Mouse (Mus musculus): Measurements from ENCODE around the gene Htra2. TPM values are rescaled to one million over a fixed set of nuclear protein-coding genes. Genes with fewer than 3 reads are reported as not detected.
A peak's percentile ranks its signal among the peaks of the same experiment; 100 is the strongest.

The Htra2 gene
- total RNA-seq, 2 experiments from 2014 or later, result 51.8 to 58.4 TPM

DNA sequence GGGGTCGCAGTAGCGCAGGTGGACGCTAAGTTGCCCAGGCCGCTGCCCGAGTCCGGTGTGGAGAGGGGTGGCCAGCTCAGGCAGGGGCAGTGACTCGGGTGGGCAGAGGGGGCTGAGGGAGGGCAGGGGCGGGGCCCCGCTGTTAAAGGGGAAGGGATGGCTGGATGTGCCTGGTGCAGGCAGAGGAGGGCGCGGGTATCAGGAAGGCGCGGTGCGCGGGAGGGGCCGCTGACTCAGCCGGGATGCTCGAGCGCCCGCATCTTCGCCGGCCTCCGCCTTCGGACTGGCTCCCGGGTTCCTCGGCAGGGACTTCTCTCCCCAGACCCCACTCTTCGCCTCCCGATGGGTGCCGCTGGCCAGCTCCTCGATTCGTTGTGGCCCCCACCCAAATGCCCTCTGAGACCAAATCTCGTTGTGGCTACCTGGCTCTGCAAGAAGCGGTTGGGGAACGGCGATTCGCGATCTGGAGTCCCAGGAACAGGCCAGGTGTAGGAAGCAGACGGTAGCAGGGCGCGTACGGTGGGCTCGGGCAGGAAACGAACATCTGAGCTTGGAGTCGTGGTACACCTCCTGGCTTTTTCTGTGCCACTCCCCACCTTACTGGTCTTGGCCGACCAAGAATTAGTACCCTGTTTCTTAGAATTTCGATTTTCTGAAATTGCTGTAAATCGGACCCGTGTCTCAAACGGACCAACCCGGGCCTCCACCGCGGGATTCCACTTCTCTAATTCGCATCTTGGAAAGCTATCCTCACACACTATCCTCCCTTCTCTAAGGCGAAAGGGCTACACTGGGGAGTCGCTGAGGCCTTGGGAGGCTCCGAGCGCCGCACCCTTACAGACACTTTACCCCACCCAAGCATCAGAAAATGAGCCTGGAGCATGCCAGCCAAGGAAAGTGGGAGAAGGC is 15.5 kb upstream of the Htra2 start:
- DNase-seq, result peak; percentile 38 to 43

DNA sequence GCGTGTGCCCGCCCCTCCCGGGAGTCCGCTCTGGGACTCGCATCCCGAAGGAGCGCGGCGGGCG is 15.0 kb upstream of the Htra2 start, which contains the start of gene Tlx2:
Gene Tlx2, minus strand, starts transcription at position 47 of the 64 bp plus-strand sequence.
- DNase-seq, result no peak

DNA sequence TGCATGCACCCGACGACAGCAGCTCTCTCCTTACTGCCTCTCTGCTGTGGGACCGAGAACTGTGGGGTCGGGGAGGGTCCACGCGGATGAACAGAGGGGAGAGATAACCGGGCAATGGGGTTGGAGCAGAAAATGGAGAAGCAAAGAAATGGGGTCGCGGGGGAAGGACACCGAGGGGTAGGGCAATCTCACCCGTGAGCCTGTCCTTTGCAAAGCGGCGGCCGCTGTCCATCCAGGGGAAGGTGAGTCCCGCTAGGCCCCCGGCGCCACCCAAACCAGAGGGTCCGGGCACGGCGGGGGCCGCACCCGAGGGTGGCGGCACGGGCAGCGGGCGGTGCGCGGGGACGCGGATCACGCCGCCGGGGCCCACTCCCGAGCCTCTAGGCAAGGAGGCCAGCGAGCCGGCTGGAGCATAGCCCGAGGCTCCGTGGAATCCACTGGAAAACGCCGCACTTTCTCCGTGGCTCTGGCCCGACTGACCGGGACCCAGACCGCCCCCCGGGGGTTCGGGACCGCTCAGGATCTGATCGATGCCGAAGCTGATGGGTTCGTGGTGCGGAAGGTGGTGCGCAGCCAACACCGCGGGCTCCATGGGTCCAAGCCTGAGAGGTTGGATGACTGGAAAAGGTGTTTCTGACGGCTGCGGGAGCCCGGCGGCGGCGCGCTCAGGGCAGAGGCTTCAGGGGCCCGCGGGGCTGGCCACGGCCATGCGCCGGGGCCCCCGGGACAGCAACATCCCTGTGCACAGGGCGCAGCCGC is 14.6 kb upstream of the Htra2 start:
- no peak for DNase-seq

DNA sequence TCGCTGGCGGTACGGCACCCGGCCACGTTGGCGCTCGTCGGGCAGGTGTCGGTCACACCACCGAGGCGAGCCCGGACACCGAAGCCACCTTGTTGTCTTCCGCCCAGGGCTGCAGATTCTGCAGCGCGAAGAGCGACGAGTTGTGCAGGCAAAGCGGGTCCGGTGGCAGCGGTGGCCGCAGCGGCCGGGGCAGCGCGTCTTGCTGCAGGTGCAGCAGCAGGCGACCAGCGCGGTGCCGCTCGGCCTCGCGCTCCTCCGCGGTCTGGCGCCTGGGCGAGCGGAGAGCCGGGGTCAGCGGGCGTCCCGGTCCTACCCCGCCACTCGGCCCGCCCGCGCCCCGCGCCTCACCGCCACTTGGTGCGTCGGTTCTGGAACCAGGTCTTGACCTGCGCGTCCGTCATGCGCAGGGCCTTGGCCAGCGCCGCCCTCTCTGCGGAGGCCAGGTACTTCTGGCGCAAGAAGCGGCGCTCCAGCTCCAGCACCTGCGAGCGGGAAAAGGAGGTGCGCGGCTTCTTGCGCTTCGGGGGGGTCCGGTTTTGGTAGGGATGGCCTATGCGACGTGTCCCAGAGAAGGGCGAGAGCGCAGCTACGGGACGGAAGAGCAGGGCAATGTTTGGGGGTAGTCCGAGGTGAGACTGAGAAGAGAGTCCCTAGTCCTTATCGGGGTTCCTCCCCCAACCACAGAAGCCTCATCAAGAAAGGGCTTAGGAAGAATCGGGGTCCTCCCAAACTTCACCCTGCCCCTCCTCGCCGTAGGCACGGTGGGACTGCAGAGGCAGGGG is 13.8 kb upstream of the Htra2 start:
- peak in 1 of 2 experiments; percentile 23 for DNase-seq

DNA sequence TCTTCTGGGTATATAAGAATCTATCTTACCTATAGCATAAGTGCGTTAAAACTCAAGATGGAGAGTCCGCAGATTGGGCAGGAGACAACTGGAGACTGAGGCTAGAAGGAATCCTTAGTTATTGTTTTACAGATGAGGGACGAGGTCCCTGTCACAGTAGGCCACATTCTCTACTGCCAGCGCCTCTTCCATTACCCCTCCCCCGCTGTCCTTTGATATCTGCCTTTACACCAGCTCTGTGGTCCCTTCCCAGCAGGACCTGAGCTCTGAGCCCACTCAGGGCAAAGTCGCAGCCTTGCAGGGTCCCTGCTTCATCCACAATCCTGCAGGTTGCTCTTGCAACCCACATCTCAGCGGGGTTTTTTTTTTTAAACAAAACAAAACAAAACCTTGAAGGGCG is 13.1 kb upstream of the Htra2 start:
- DNase-seq, result no peak

DNA sequence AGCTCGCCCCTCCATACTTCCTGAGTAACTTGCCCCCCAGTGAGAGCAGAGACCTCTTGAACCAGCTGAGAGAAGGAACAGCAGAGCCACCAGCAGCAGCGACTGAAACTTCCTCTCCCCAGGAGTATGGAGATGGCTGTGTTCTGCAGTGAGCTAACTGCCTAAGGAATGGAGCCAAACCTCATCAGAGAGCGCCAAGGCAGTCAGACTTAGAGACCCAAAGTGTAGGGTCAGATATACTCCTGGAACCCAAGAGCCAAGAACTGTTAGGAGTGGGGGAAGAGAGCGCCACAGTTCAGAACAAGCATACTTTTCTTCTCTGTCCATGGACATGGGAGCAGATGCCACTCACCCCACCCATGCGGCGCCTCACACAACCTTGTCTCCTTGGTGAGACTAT is 11.4 kb upstream of the Htra2 start:
- no peak for DNase-seq

DNA sequence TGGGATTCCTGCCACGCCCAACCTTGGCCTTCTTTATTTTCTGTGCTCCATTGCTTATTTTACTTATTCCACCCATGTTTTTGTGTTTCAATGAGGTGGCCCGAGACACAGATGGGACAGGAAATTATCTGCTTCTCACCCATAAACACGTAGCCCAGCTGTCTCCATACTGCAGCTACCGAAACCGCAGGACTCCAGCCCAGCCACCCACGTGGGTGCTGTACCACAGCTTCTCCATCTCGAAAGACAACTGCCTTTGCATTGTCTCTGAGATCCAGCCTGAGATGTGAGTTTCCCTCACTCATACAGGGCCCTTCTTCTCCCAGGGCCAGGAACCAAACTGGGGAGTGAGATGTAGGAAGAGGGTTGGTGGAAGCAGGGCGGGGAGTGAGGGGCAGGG is 10.9 kb upstream of the Htra2 start:
- DNase-seq, result no peak

DNA sequence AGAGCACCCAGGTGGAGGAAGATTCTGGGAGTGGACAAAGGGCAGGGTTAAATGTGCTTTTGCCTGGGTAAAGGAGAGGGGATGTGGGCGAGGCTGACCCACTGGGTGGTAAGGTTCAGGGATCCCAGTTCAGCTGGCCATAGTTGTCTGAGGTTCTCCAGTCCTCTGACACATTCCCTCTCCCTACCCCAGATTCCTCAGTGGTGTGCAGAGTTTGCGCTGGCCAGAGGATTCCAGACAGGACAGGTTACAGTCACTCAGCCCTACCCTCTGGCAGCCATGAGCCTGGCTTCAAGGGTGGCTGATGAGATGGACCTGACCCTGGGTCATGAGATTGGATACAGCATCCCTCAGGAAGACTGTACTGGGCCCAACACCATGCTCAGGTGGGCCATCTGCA is 3.7 kb upstream of the Htra2 start:
- no peak for DNase-seq

DNA sequence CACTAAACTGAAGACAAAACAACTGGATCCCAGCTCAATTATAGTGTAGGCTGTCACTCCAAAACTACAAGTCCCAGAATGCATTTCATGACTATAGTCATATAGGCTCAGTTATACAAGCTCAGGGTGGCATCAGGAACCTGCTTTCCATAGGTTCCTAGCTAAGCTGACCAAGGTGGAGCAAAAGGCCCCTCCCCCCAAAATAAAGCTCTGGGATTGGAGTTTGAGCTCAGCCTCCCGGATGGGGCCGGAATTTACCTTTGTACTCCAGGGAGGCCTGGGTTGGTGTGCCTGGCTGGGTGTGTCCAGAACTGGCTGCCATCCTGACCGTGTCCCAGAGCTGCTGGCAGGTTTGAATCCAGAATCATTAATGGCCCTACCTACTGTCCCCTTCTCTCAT is 2.7 kb upstream of the Htra2 start, which contains the start of gene Dqx1:
Gene Dqx1, plus strand, starts transcription at position 55 of the 400 bp plus-strand sequence.
- no peak for DNase-seq

DNA sequence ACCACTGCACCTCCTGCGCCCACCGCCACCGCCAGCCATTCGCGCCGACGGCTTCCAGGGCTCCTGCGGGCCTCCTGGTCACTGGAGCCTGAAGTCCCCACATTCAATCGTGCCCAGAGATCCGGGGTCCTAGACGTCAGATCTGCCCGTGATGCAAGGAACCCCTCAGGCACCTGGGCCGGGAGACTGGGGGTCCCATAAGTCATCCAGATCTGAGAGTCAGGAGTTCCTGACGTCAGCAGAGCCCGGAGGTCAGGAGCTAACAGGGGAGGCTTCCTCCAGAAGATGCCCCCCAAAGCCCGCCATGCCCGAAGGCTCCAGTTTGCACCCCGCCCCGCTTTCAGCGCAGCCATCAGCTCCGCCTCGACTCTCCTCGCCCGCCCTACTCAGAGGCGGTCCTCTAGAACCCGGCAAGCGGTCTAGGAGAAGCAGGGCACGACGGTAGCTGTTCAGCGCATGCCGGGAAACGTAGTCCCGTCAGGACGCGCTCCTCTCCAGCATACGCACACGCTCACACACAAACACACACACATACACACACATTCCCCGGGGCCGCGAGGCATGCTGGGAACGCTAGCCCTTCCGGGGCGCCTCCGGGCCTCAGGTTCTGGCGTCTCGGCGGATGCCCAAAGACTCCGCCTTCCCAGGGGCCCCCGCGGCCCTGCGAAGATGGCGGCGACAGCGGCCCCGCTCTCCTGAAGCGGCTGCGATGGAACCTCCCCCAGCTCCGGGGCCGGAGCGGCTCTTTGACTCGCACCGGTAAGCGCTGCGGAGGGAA is 810 bp downstream of the Htra2 start, which contains the start of gene Aup1:
Gene Aup1, plus strand, starts transcription at position 448 of the 778 bp plus-strand sequence.
- DNase-seq, result peak; percentile 98

DNA sequence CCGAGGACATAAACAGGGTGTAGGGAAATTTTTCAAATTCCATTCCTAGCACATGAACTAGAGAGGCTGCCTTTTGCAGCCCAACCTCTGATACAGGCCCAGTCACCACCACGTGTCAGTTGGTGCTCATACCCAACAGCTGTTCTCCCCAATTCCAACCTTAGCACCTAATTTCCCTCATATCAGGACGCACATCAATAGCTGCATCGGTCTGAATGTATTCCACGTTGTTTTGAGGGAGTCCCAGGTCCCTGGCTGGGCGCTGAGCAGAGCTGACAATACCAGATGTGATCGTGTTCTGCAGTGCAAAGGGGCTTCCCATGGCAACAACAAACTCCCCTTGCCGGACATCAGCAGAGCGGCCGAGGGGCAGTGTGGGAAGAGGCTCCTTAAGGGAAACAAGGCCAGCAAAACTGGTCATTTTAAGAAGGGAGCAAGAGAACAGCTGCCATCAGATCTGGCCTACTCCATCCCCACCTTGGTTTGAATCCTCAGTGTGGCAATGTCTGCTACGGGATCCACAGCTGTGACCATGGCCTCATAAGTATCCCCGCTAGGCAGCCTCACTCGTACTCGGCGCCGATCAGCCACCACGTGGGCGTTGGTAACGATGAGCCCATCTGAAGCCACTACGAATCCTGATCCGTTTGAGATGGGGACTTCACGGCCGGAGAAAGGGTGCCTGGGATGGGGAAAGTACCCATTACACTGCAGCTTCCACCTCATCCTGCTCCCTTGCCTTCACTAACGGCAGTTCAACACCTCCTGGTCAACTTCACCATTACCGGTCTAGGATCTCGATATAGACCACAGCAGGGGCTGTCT is 1.7 kb downstream of the Htra2 start:
- peak; percentile 44 to 54 for DNase-seq

DNA sequence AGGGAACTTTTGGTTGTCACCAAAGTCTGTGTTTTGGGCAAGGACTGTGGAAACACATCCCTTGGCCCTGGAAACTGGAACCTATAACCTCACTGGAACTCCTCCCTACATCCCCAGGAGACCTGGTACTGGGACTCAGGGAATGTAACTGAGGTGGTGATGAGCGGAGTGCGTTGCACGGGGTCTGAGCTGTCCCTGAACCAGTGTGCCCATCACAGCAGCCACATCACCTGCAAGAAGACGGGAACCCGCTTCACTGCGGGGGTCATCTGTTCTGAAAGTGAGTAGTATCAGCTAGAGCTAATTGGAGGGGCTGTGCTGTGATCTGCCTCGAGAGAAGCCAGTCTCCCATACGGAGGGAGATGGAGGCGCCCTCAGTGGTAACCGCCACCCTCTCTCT is 5.7 kb downstream of the Htra2 start:
- DNase-seq, result no peak

DNA sequence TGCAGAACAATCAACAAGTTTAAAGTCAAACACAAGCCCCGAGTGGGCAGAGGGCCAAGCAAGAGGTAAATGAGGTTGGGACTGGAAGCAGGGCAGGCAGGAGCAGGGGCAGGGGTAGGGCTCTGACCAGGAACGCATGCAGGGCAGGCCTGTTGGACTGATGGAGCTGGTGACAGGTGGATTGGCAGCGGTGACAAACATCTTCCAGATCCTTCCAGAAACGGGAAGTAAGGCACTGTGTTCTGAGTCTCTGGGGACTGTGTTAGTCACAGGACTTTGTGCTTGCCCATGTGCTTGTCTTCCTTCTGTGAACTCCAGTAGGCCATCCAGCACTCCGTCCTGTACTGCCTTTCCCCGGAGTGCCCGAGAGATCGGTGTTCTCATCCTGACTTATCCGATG is 10.3 kb downstream of the Htra2 start:
- DNase-seq, result no peak

DNA sequence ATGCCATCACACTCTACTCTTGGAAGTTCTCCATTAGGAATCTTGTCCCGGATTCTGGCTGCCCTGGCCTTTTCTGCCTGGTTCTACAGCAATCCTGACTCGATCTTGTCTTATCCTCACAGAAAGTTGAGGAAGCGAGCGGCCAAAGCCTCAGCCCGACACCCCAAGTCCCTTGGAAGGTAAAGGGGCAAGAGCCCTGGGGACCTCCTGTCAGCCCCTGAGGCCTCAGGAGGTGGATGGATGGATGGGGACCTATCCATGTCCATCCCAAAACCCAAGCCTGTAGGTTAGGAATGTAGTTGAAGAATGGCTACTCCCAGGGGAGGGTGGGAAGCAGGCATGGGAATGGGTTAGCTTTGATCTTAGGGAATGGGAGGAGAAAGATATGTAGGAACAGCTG is 11.1 kb downstream of the Htra2 start:
- no peak for DNase-seq

DNA sequence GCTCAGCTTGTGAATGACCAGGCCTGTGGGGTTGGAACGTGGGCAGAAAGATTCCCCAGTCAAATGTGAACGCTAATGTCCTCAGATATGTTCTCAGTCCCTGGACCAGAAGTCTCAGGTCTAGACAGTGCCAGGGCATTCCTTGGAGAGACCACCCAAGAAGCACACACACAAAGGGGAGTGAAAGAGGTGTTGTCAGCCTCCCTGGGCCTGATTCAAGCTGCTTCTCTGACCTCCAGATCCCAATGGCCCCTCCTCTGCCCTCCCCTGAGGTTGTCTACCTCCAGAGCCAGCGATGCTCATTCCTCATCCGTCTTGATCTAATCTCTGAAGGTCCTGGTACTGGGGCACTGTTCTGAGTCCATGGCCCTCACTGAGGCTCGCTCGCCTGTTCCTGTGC is 11.5 kb downstream of the Htra2 start:
- DNase-seq, result no peak

DNA sequence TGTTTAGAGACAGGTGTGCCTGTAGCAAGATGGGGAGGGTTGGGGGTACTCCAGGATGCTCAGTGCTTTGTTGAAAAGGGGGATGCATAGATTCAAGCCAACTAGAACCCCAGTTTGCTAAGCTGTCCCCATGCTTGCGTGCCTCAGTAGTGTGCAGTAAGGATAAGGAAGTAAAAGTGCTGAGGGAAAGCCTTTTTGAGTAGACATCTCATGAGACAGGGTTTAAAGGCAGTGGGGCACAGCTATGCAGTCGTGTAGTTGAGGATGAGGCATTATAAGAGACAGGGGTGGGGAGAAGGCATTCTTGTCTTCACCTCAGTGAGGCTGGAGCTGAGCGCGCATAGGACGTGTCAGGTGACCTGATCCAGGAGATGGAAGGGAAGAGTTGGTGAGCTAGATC is 14.5 kb downstream of the Htra2 start:
- DNase-seq, result no peak

DNA sequence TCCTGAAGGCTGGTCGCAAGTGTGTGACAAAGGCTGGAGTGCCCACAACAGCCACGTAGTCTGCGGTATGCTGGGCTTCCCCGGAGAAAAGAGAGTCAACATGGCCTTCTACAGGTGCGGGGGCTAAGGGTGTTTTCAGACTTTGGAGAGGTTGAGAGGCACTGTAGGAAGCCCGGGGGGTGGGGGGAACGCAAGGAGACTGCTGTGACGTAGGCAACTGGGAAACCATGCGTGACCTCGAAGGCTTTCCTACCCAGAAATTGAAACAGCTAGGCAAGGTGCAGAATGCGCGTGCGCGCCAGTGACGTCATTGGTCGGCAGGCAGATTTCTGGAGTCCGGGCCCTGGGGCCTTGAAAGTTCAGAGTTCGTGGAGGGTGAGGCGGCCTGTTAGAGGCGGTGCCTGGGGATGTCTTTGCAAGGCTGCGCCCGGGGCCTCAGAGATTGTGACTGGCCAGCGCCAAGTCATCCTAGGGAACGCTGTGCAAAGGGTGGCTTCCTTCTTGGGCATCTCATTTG is 16.5 kb downstream of the Htra2 start:
- peak; percentile 96 to 97 for DNase-seq

DNA sequence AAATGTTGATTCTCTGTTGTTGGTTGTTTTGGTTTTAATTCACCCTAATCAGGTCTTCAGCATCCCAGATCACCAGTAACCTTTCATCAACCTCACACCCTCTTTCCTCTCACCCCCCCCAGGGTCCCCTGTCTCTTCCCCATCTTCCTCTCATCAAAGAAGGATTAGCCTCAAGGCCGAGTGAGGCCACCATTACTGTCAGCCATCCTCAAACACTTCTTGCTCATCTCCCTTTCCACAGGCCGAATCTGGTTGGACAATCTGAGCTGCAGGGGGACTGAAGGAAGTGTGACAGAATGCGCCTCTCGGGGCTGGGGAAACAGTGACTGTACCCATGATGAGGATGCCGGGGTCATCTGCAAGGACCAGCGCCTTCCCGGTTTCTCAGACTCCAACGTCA is 17.9 kb downstream of the Htra2 start:
- no peak for DNase-seq

DNA sequence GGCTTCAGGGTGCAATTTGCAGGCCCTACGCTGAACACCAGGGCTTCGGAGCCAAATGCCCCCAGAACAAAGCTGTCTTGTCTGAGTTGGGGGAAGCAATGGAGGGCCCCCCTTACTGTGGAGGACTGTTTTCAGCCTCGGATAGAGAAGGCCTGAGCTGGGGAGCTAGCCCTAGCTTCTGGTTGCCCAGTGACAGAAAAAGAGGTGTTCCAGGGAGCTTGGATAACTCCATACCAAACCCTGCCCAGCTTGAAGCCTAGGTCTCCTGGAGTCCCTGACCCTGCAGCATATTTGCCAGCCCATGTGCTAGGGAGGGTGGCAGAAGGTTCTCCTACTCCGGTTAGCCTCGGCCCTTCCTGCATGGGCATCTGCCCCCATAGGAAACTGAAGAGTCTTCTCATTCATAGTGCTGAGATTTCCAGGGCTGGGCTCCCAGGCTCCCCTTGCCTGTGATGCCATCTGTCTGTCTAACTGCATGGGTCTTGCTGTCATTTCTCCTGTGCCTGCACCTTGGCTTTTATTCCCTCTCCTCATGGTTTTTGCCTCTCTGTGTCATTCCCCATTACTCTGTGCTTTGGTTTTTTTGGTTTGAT is 20.5 kb downstream of the Htra2 start:
- DNase-seq, result no peak

Data from adrenal gland, postnatal 36 days (tissue).